In the genomic region with DNA sequence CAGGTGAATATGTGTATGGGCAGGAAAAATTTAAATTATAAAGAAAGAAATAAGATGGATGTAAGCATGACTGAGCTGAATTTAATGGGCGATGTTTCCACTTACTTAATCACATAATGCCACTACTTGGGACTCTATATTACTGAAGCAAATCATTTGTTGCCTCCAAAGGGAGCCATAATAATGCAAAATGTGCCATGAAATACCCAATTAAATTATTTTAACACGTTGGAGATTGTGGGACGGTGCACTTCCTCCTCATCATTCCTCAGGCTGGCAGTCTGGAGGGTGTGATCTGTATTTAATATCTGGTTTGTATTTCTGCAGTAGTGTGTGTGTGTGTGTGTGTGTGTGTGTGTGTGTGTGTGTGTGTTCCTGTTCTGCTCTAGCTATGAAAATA, we compare ENCODE assay signal across 24 mouse cellular contexts.
"Had no signal": no experiment of that assay in that cellular context is flagged by ENCODE, and none has a peak within 500 bp of the region (broad histone marks: within the 10 kb centered on the region; RNA-seq: fewer than 3 reads in every experiment).

No protein-coding gene starts in this region.

- H3K27ac ChIP-seq: gastrocnemius, adult 2 months; heart, embryonic 10.5 days; intestine, embryonic 15.5 days; kidney, embryonic 15.5 days; kidney, postnatal 0 days; limb, embryonic 13.5 days; limb, embryonic 15.5 days; liver, embryonic 12.5 days had no signal

- DNase-seq: gastrocnemius, adult 2 months; gastrocnemius, postnatal 10 days; gastrocnemius, postnatal 25 days; heart, adult 18-20 months; heart, postnatal 10 days; heart, postnatal 4 days; kidney, adult 18-20 months; kidney, adult 8-10 months; kidney, postnatal 14 days; kidney, postnatal 36 days; layer of hippocampus, adult 9-11 months; layer of hippocampus, postnatal 36 days; left cerebral cortex, postnatal 4 days had no signal

- H3K4me3 ChIP-seq: gastrocnemius, adult 2 months; heart, embryonic 10.5 days; heart, embryonic 12.5 days; intestine, embryonic 15.5 days; kidney, embryonic 15.5 days; limb, embryonic 13.5 days; limb, embryonic 15.5 days; liver, embryonic 12.5 days had no signal

- H3K36me3 ChIP-seq: heart, embryonic 10.5 days; heart, embryonic 12.5 days; intestine, embryonic 15.5 days; kidney, embryonic 15.5 days; limb, embryonic 13.5 days; limb, embryonic 15.5 days; liver, embryonic 12.5 days had no signal

- H3K4me1 ChIP-seq: heart, embryonic 10.5 days; heart, embryonic 12.5 days; intestine, embryonic 15.5 days; kidney, embryonic 15.5 days; limb, embryonic 15.5 days; liver, embryonic 12.5 days had no signal

- ATAC-seq: forebrain, embryonic 16.5 days; inflammation-experienced regulatory T-cells, adult 6 months; intestine, embryonic 15.5 days; intestine, postnatal 0 days; liver, embryonic 12.5 days had no signal

- H3K9ac ChIP-seq: heart, embryonic 12.5 days; intestine, embryonic 15.5 days; kidney, embryonic 15.5 days; limb, embryonic 13.5 days; limb, embryonic 15.5 days; liver, embryonic 12.5 days had no signal

- H3K27me3 ChIP-seq: heart, embryonic 12.5 days; intestine, embryonic 15.5 days; kidney, embryonic 15.5 days; limb, embryonic 13.5 days; limb, embryonic 15.5 days; liver, embryonic 12.5 days had no signal

- H3K9me3 ChIP-seq: heart, embryonic 10.5 days; intestine, embryonic 15.5 days; kidney, embryonic 15.5 days; limb, embryonic 13.5 days; limb, embryonic 15.5 days; liver, embryonic 12.5 days had no signal

- H3K4me2 ChIP-seq: heart, embryonic 12.5 days; intestine, embryonic 15.5 days; kidney, embryonic 15.5 days; limb, embryonic 13.5 days; limb, embryonic 15.5 days; liver, embryonic 12.5 days had no signal
